Mouse (Mus musculus) neural tube, embryonic 13.5 days (tissue): ENCODE data around the gene Tgif2. TPM values are rescaled to one million over a fixed set of nuclear protein-coding genes. Genes with fewer than 3 reads are reported as not detected.
A peak's percentile ranks its signal among the peaks of the same experiment; 100 is the strongest.
"Not testable (repeated sequence)": the region's sequence is repeated elsewhere in the genome, so short reads cannot be mapped to it uniquely, and the experiment has no call there.

ENCODE experiments used
- ATAC-seq: fragments of 200-750 bp; cut with Nextera tagmentation; 2 replicates; pipeline ENCODE4 v1.8.0; 2017; ENCODE audit warnings: low read depth, mild to moderate bottlenecking, moderate TSS enrichment, moderate library complexity
- H3K27ac ChIP-seq: fragments of 300-500 bp; sonication (generic); replicated peaks from 2 replicates; pipeline ENCODE4 v1.5.1; 2015; ENCODE audit warnings: moderate library complexity, mild to moderate bottlenecking, inconsistent platforms
- H3K27me3 ChIP-seq: fragments of 300-500 bp; sonication (generic); 2 replicates; pipeline ENCODE4 v1.6.1; 2015; ENCODE audit warnings: mild to moderate bottlenecking, inconsistent platforms
- H3K36me3 ChIP-seq: fragments of 300-500 bp; sonication (generic); 2 replicates; pipeline ENCODE4 v1.6.1; 2015; ENCODE audit warnings: mild to moderate bottlenecking, inconsistent platforms
- H3K4me1 ChIP-seq: fragments of 300-500 bp; sonication (generic); replicated peaks from 2 replicates; pipeline ENCODE4 v1.6.1; 2015; ENCODE audit warnings: inconsistent platforms
- H3K4me2 ChIP-seq: fragments of 300-500 bp; sonication (generic); 2 replicates; pipeline ENCODE4 v1.6.1; 2015; ENCODE audit warnings: inconsistent platforms, mild to moderate bottlenecking, moderate library complexity
- H3K4me3 ChIP-seq: fragments of 300-500 bp; sonication (generic); 2 replicates; pipeline ENCODE4 v1.5.1; 2015; ENCODE audit warnings: mild to moderate bottlenecking, inconsistent platforms
- H3K9ac ChIP-seq: fragments of 300-500 bp; sonication (generic); 2 replicates; pipeline ENCODE4 v1.6.1; 2015; ENCODE audit warnings: moderate library complexity, mild to moderate bottlenecking, inconsistent platforms
- H3K9me3 ChIP-seq: fragments of 300-500 bp; sonication (generic); 2 replicates; pipeline ENCODE4 v1.6.1; 2016; ENCODE audit warnings: inconsistent platforms
- WGBS: fragments of 180-500 bp; shearing (Covaris S2); methylation state at CpG from one replicate; pipeline ENCODE4 v1.1.7; 2015; 5-methylcytosine and 5-hydroxymethylcytosine counted together
- polyA plus RNA-seq: library from polyadenylated mRNA; unstranded; fragments of >200 nt; fragmentation: Nextera tagmentation; extraction: Ambion mirVana; gene quantifications from 2 replicates; pipeline ENCODE4 v1.2.1, GENCODE M21; 2015

Tgif2 gene
- polyA plus RNA-seq = 24.1 and 31.1 TPM in 2 replicates

DNA sequence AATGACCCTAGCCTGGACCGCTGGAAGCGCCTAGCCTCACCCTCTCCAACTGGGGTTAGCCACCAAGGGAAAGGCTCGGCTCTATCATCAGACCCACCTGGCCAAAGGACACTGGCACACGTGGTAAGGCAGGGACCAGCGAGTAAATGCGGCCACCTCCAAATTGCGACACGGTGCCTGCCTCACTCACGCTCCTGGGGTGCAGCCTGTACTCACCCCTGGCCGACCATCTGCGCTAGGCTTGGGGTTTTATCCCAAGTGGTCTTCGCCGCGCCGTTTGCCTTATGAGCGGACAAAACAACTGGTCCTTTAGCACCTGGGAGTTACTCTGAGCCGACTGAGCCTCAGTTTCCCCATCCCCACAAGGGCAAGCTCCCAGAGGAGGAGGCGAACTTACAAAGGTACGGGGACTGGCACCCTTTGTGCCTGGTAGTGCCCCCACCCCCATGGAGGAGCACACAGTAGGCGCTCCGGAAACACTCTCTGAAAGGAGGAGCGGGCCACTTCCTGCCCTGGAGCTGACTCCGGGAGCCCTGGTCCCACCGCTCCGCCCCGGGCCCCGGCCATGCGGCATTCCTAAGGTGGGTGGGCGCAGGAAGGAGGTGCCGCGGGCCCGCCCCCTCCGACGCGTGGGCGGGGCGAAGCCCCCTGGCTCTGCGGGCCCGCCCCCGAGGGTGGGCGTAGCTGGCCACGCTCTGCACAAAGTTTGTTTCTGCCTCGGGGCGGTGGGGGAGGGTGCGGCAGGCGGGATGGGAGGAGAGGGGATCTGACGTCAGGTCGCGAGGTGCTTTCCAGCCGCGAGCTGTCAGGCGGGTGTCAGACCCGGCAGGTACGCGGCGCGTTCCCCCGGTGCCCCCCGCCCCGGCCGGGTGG, at the start of gene Tgif2:
Tgif2 (plus strand) TSS at position 689 of the 873 bp plus-strand sequence.
- Histone ChIP-seq H3K27me3 (peaks cover 21% of the 10 kb centered on the region; the same call in 1 of the 2 replicates), H3K4me3 (peak within 1 kb of the TSS; percentile 61), H3K4me2 (peak within 1 kb of the TSS; percentile 87), H3K4me1 (peaks cover 55% of the 10 kb centered on the region), H3K9me3 (no peaks in the 10 kb centered on the region), H3K27ac (peak within 1 kb of the TSS; percentile 76), H3K36me3 (peaks cover 2% of the 10 kb centered on the region; the same call in 1 of the 2 replicates), H3K9ac (peak within 1 kb of the TSS; percentile 72)
- WGBS = 2% methylated on average over 56 of the region's 61 CpGs
- peak; percentile 78 for ATAC-seq

DNA sequence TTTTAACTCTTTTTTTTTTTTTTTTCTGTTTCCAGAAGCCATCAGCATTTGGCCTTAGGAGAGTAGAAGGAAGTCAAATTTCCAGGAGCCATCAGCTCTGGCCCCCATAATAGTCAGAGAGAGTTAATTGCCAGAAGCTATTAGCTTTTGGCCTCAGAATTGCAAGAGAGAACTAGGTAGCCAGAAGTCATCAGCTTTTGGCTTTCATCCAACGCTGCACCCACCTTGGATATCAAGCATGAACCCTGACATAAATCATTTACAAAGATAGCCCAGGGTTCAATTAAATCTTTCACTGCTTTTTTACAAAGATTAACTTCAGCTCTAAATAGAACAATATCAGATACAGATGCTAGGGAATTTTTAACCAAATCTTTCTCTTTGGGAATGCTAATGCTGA, 41.3 kb upstream of the Tgif2 start:
- H3K27ac ChIP-seq = no peak overlapping the region
- no peak overlapping the region for H3K4me2 ChIP-seq
- no peak overlapping the region for H3K4me3 ChIP-seq
- no peak for ATAC-seq
- no peaks in the 10 kb centered on the region for H3K27me3 ChIP-seq
- no peaks in the 10 kb centered on the region for H3K4me1 ChIP-seq
- WGBS = 67% methylated on average over 1 of the region's 1 CpGs
- no peaks in the 10 kb centered on the region for H3K36me3 ChIP-seq
- no peak overlapping the region for H3K9ac ChIP-seq
- peaks cover 6% of the 10 kb centered on the region; the same call in 1 of the 2 replicates for H3K9me3 ChIP-seq

DNA sequence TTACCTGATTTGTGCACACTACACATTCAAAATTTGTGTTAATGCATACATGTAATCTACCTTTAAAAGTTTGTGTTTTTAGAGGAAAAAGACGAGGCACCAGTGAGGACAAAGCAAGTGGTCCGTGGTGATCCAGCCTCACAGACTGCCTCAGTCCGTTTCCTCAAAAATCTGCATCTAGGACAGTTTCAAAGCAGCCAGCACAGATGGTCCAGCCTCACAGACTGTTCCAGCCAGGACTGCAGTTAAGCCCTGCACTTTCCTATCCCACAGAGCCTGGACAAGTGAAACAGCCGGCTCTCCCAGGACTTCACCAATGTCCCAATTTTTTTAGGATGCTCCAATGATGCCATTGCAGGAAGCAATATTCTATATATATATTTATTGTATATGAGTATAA, 38.8 kb upstream of the Tgif2 start:
- no peak for ATAC-seq
- Histone ChIP-seq H3K4me1 (no peaks in the 10 kb centered on the region), H3K27me3 (no peaks in the 10 kb centered on the region), H3K9me3 (no peaks in the 10 kb centered on the region), H3K4me3 (no peak overlapping the region), H3K4me2 (no peak overlapping the region), H3K36me3 (no peaks in the 10 kb centered on the region), H3K27ac (no peak overlapping the region), H3K9ac (no peak overlapping the region)
- WGBS = 77% methylated on average over 4 of the region's 4 CpGs

DNA sequence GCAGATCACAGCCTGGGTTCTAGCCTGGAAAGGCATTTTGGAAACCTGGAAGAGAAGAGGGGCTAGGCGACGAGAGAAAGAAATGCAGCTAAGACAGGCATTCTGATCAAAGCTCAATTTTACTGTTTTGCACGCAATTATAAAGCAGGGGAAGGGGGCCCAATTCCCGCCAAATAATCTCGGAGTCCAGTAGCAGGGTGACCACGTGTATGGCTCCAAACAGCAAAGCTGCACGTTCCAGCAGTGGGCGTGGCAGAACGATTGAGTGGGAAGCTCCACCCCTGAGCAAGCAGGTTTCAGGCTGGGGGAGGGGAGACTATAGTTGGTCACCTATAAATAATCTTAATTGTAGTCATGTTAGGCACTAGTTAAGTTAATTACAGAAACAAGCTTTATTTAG, 37.7 kb upstream of the Tgif2 start:
- not testable (repeated sequence) for H3K4me3 ChIP-seq, H3K27ac ChIP-seq, ATAC-seq, H3K4me2 ChIP-seq, H3K4me1 ChIP-seq, H3K9me3 ChIP-seq, H3K9ac ChIP-seq, H3K27me3 ChIP-seq, H3K36me3 ChIP-seq
- WGBS = 50% methylated on average over 9 of the region's 9 CpGs

DNA sequence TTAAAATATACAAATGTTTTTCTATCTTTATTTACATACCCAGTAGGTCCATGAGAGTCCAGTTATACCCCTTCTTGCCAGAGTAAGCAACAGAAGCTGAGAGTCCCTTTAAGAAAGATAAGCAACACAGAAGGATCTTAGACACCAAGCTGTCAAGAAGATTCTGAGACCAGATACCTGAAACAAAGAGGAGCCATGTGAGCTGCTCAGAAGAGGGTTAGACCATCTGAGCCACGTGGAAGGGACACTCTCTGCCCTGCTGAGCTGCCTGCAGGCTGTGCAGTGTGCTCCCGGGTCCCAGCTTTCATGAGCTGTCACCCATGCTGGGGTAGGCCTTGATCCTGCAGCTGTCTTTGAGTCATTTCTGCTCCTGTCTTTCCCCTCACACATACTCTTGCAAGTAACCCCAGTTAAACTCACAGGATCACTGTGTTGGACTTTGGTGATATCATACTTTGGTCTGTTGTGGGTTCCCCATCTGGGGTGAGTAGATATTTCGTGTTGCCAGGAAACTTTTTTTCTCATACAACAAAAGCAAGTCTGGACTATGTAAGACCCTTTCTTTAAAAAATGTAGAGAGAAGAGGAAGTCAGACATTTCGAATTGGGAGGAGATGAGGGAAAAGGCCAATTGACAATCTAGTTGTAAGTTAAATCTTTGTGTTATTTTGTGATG, 36.0 kb upstream of the Tgif2 start:
- H3K9me3 ChIP-seq = no peaks in the 10 kb centered on the region
- H3K27me3 ChIP-seq = no peaks in the 10 kb centered on the region
- no peaks in the 10 kb centered on the region for H3K4me1 ChIP-seq
- H3K4me2 ChIP-seq = no peak overlapping the region
- H3K27ac ChIP-seq = no peak overlapping the region
- no peak for ATAC-seq
- no peak overlapping the region for H3K4me3 ChIP-seq
- no peaks in the 10 kb centered on the region for H3K36me3 ChIP-seq
- WGBS = 70% methylated on average over 4 of the region's 4 CpGs
- H3K9ac ChIP-seq = no peak overlapping the region

DNA sequence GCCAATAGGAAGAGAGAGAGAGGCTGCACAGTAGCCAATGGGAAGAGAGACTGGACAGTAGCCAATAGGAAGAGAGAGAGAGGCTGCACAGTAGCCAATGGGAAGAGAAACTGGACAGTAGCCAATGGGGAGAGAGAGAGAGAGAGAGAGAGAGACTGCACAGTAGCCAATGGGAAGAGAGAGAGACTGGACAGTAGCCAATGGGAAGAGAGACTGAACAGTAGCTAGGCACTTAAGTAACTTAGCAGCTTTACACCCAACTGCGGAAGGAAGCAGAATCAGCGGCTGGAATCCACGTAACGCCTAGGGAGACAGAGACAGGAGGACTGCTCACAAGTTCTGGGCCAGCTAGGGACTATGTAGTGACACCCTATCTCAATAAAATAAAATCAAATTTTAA, 35.2 kb upstream of the Tgif2 start:
- 91% methylated on average over 4 of the region's 4 CpGs for WGBS
- Histone ChIP-seq H3K9me3 (no peaks in the 10 kb centered on the region), H3K4me3 (no peak overlapping the region), H3K27ac (no peak overlapping the region), H3K4me2 (no peak overlapping the region), H3K9ac (no peak overlapping the region), H3K27me3 (no peaks in the 10 kb centered on the region), H3K36me3 (no peaks in the 10 kb centered on the region), H3K4me1 (no peaks in the 10 kb centered on the region)
- ATAC-seq = no peak

DNA sequence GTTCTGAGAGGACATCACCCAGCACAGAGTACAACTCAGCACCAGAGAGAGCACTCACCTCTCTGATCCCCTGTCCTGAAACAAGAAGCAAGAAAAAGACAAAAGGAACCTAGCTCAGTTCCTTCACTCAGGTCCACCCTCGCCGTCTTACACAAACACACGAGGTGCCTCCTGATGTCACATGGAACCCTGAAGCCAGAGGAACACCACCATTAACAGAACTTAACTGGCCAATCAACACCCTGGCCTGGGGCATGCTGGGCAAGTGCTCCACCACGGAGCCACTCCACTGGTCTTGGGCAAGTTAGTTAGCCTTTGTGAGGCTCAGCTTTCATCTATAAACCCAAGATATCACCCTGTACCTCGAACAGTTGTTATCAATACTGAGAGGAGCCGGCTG, 32.9 kb upstream of the Tgif2 start:
- H3K9me3 ChIP-seq = no peaks in the 10 kb centered on the region
- ATAC-seq = no peak
- no peak overlapping the region for H3K4me3 ChIP-seq

DNA sequence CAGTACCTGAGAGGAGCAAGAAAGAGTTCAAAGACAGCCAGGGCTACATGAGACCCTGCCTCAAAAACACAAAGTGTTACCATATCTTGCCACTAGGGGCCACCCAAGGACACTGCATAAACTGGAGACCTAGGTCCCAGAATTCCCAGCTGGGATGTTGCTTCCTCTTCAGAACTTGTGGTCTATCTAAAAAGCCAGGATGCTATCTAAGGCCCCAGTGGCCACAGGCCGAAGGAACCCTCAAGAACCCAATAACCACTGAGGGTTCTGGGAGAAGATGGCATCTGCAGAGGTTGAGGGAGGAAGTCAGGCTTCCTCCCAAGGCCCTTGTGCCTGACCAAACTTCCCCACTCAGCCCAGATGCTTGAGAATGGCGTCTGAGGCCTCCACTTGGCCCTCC, 30.2 kb upstream of the Tgif2 start:
- WGBS = 65% methylated on average over 2 of the region's 2 CpGs
- H3K36me3 ChIP-seq = no peaks in the 10 kb centered on the region
- no peak overlapping the region for H3K27ac ChIP-seq
- no peak for ATAC-seq
- peaks cover 7% of the 10 kb centered on the region; the same call in 1 of the 2 replicates for H3K27me3 ChIP-seq
- no peak overlapping the region for H3K4me2 ChIP-seq
- no peaks in the 10 kb centered on the region for H3K9me3 ChIP-seq
- H3K9ac ChIP-seq = no peak overlapping the region
- H3K4me1 ChIP-seq = peaks cover 16% of the 10 kb centered on the region
- no peak overlapping the region for H3K4me3 ChIP-seq

More for the DNA sequence above, 32.9 kb upstream of the Tgif2 start:
- Histone ChIP-seq H3K36me3 (no peaks in the 10 kb centered on the region), H3K27ac (no peak overlapping the region), H3K4me2 (no peak overlapping the region), H3K27me3 (no peaks in the 10 kb centered on the region), H3K4me1 (no peaks in the 10 kb centered on the region), H3K9ac (no peak overlapping the region)
- 70% methylated on average over 6 of the region's 6 CpGs for WGBS

DNA sequence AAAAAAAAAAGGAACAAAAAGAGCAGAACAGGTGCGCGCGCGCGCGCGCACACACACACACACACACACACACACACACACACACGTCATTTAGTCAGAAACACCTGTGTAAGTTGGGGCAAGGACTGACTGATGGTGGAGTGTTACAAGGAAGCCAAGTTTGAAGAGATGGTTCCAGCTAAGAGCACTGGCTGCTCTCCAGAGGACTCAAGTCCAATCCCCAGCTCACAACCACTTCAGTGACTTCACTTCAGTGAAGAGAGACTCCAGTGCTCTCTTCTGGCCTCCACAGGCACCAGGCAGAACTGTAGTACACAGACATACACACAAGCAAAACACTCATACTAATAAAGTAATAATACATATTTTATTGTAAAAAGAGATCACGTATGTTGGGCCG, 29.1 kb upstream of the Tgif2 start:
- Histone ChIP-seq H3K4me2 (no peak overlapping the region), H3K9me3 (no peaks in the 10 kb centered on the region), H3K9ac (no peak overlapping the region), H3K27ac (no peak overlapping the region), H3K4me1 (peaks cover 25% of the 10 kb centered on the region), H3K36me3 (no peaks in the 10 kb centered on the region), H3K4me3 (no peak overlapping the region), H3K27me3 (peaks cover 11% of the 10 kb centered on the region; the same call in 1 of the 2 replicates)
- WGBS = 96% methylated on average over 10 of the region's 10 CpGs
- ATAC-seq = no peak

DNA sequence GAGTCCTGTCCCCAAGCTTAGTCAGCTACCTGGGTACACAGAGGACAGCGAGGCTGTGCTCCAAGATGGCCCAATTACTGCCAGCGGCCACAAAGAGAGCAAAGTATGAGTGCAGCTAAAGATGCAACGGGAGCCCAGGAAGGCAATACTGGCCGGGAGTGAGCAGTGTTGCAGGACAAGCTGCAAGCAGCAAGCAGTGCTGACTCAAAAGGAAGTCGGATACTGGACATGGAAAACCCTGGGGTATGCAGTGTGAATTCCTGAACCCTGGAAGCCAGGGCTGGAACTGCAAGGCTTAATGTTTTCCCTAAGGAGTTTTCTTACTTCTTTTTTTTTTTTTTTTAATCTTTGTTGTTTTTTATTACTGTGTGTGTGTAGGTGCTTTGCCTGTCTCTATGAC, 28.3 kb upstream of the Tgif2 start:
- Histone ChIP-seq H3K4me3 (no peak overlapping the region), H3K27me3 (peaks cover 19% of the 10 kb centered on the region; the same call in 1 of the 2 replicates), H3K4me1 (peaks cover 25% of the 10 kb centered on the region), H3K27ac (no peak overlapping the region), H3K9me3 (no peaks in the 10 kb centered on the region), H3K9ac (no peak overlapping the region), H3K4me2 (no peak overlapping the region), H3K36me3 (no peaks in the 10 kb centered on the region)
- 80% methylated on average over 5 of the region's 5 CpGs for WGBS
- no peak for ATAC-seq

DNA sequence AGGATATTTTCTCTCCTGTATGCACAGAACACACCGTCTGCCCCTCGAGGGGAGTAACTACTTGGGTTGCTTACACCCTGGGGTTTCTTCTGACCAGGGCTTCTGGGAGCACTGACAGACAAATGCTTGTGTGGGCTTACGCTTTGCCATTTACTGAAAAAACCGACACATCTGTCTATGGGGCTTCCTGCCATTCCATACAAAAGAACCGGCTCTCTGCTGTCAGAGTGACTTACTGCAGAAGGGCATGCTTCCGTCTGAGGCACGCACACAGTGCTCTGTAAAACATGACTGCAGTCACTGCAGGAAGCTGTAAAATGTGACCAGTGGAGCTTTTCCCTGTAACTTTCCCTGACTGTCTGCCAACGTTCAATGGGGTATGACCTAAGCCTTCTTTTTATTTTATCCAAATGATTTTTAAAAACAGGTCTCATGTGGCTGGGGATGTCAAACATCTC, 25.4 kb upstream of the Tgif2 start:
- H3K4me3 ChIP-seq = no peak overlapping the region
- H3K9ac ChIP-seq = no peak overlapping the region
- 0 out of 2 replicates have a peak overlapping the region, but pooled peaks have one; percentile 19 for H3K4me2 ChIP-seq
- H3K27me3 ChIP-seq = peaks cover 20% of the 10 kb centered on the region; the same call in 1 of the 2 replicates
- peaks cover 25% of the 10 kb centered on the region for H3K4me1 ChIP-seq
- ATAC-seq = peak; percentile 71
- H3K27ac ChIP-seq = peak overlapping the region; percentile 59
- no peaks in the 10 kb centered on the region for H3K9me3 ChIP-seq
- no peaks in the 10 kb centered on the region for H3K36me3 ChIP-seq
- 1% methylated on average over 8 of the region's 8 CpGs for WGBS

DNA sequence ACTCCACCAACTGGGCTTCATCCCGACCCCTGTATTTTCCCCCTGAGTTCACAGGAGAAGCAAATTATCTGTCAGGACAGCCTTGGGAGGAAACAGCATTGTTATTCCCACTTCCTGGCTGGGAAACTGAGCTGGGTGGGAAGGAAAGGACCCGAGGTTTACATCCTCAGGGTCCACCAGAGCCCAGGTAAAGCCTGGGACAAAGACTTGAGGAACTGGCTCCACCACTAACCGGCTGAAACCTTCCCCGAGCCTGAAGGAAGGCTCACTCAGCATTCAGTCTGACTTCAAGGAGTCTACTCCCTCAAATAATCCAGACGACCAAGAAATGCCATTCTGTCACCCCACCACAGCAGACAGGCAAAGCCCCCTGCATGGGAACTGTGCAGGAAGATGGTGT, 24.9 kb upstream of the Tgif2 start:
- WGBS = 20% methylated on average over 5 of the region's 5 CpGs
- Histone ChIP-seq H3K27me3 (peaks cover 20% of the 10 kb centered on the region; the same call in 1 of the 2 replicates), H3K27ac (peak overlapping the region; percentile 59), H3K36me3 (no peaks in the 10 kb centered on the region), H3K4me1 (peaks cover 25% of the 10 kb centered on the region), H3K4me3 (no peak overlapping the region), H3K9ac (no peak overlapping the region), H3K9me3 (no peaks in the 10 kb centered on the region), H3K4me2 (no peak overlapping the region)
- ATAC-seq = 0 out of 2 replicates have a peak, but pooled peaks have one; percentile 23
